Mouse (Mus musculus) lung, embryonic 15.5 days (tissue): Measurements from ENCODE around the gene Gm20441. TPM values are rescaled to one million over a fixed set of nuclear protein-coding genes. Genes with fewer than 3 reads are reported as not detected.
"Not testable (repeated sequence)": the region's sequence is repeated elsewhere in the genome, so short reads cannot be mapped to it uniquely, and the experiment has no call there.

Experiments
- ATAC-seq: fragments of 200-750 bp; cut with Nextera tagmentation; 2 replicates; pipeline ENCODE4 v1.8.0; 2017; ENCODE audit warnings: moderate number of reproducible peaks, borderline replicate concordance; ENCODE audit not compliant: low FRiP score, low TSS enrichment; ENCODE audit errors: extremely low read depth
- H3K27ac ChIP-seq: fragments of 300-500 bp; sonication (generic); 2 replicates; pipeline ENCODE4 v1.5.1; 2015; ENCODE audit warnings: moderate library complexity, mild to moderate bottlenecking, inconsistent platforms
- H3K27me3 ChIP-seq: fragments of 300-500 bp; sonication (generic); 2 replicates; pipeline ENCODE4 v1.6.1; 2015; ENCODE audit warnings: inconsistent platforms
- H3K36me3 ChIP-seq: fragments of 300-500 bp; sonication (generic); 2 replicates; pipeline ENCODE4 v1.6.1; 2015; ENCODE audit warnings: inconsistent platforms
- H3K4me1 ChIP-seq: fragments of 300-500 bp; sonication (generic); 2 replicates; pipeline ENCODE4 v1.6.1; 2015; ENCODE audit warnings: inconsistent platforms
- H3K4me2 ChIP-seq: fragments of 300-500 bp; sonication (generic); 2 replicates; pipeline ENCODE4 v1.6.1; 2015; ENCODE audit warnings: inconsistent platforms, mild to moderate bottlenecking, moderate library complexity
- H3K4me3 ChIP-seq: fragments of 300-500 bp; sonication (generic); 2 replicates; pipeline ENCODE4 v1.5.1; 2015; ENCODE audit warnings: mild to moderate bottlenecking, inconsistent platforms
- H3K9ac ChIP-seq: fragments of 300-500 bp; sonication (generic); 2 replicates; pipeline ENCODE4 v1.6.1; 2015; ENCODE audit warnings: inconsistent platforms
- H3K9me3 ChIP-seq: fragments of 300-500 bp; sonication (generic); 2 replicates; pipeline ENCODE4 v1.6.1; 2016; ENCODE audit warnings: inconsistent platforms
- WGBS: fragments of 180-500 bp; shearing (Covaris S2); methylation state at CpG from one replicate; pipeline ENCODE4 v1.1.7; 2015; 5-methylcytosine and 5-hydroxymethylcytosine counted together
- polyA plus RNA-seq: library from polyadenylated mRNA; unstranded; fragments of >200 nt; fragmentation: Nextera tagmentation; extraction: Ambion mirVana; gene quantifications from 2 replicates; pipeline ENCODE4 v1.2.1, GENCODE M21; 2015

Gene Gm20441
- polyA plus RNA-seq, 1 experiment from 2014 or later, result not detected

DNA sequence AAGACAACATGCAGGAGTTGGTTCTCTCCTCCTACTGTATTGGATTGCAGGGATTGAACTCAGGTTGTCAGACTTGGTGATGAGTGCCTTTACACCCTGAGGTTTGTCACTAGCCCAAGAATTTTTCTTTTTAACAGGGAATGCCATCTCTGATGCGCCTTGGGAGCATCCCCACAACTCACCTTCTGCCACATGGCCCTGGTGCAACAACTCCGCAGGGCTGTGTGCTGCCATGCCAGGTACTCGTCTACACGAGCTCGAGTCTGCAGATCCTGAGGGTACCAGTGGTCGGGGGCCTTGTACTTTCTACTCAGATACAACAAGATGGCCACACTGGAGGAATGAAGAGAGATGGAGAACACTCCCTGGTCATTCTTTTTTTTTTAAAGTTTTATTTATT is 4.2 kb downstream of the Gm20441 start:
- no peak for ATAC-seq
- Histone ChIP-seq H3K27me3 (peaks cover 21% of the 10 kb centered on the region; the same call in 1 of the 2 replicates), H3K27ac (no peak overlapping the region), H3K4me1 (peaks cover 20% of the 10 kb centered on the region), H3K36me3 (no peaks in the 10 kb centered on the region), H3K9ac (no peak overlapping the region), H3K4me2 (no peak overlapping the region), H3K9me3 (no peaks in the 10 kb centered on the region), H3K4me3 (no peak overlapping the region)
- 90% methylated on average over 6 of the region's 6 CpGs for WGBS

DNA sequence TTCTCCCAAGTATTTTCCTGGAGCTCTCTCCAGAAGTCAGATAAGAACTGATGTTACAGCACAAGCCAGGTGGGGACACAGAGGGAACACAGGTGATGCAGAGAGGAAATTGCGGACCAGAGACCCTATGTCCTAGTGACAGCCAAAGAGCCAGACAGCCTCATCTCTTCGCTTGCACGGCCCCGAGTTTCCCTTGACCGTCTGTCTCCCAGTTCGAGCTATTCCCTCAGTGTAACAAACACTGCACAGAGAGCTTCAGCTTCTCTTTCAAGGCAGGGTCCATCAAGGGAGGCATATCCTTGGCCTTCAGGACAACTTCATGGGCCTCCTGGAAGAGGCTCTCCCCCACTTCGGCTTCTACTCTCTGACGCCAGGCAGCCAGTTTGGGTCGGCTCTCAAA is 6.2 kb downstream of the Gm20441 start:
- H3K36me3 ChIP-seq, result no peaks in the 10 kb centered on the region

GRCm38 (mm10) chr10:75774102-75774501 is 6.7 kb downstream of the Gm20441 start:
- Histone ChIP-seq H3K4me2 (no peak overlapping the region), H3K27me3 (peaks cover 7% of the 10 kb centered on the region; the same call in 1 of the 2 replicates), H3K9ac (no peak overlapping the region), H3K27ac (no peak overlapping the region), H3K9me3 (no peaks in the 10 kb centered on the region), H3K36me3 (no peaks in the 10 kb centered on the region), H3K4me1 (peaks cover 9% of the 10 kb centered on the region; the same call in 1 of the 2 replicates), H3K4me3 (no peak overlapping the region)
- WGBS, result 85% methylated on average over 5 of the region's 5 CpGs
- no peak for ATAC-seq

More for the DNA sequence above, 6.2 kb downstream of the Gm20441 start:
- H3K27me3 ChIP-seq, result peaks cover 12% of the 10 kb centered on the region; the same call in 1 of the 2 replicates
- no peak overlapping the region for H3K9ac ChIP-seq
- no peak for ATAC-seq
- H3K4me1 ChIP-seq, result peaks cover 9% of the 10 kb centered on the region; the same call in 1 of the 2 replicates
- WGBS, result 84% methylated on average over 9 of the region's 9 CpGs
- no peaks in the 10 kb centered on the region for H3K9me3 ChIP-seq
- no peak overlapping the region for H3K4me3 ChIP-seq
- H3K27ac ChIP-seq, result no peak overlapping the region
- no peak overlapping the region for H3K4me2 ChIP-seq

DNA sequence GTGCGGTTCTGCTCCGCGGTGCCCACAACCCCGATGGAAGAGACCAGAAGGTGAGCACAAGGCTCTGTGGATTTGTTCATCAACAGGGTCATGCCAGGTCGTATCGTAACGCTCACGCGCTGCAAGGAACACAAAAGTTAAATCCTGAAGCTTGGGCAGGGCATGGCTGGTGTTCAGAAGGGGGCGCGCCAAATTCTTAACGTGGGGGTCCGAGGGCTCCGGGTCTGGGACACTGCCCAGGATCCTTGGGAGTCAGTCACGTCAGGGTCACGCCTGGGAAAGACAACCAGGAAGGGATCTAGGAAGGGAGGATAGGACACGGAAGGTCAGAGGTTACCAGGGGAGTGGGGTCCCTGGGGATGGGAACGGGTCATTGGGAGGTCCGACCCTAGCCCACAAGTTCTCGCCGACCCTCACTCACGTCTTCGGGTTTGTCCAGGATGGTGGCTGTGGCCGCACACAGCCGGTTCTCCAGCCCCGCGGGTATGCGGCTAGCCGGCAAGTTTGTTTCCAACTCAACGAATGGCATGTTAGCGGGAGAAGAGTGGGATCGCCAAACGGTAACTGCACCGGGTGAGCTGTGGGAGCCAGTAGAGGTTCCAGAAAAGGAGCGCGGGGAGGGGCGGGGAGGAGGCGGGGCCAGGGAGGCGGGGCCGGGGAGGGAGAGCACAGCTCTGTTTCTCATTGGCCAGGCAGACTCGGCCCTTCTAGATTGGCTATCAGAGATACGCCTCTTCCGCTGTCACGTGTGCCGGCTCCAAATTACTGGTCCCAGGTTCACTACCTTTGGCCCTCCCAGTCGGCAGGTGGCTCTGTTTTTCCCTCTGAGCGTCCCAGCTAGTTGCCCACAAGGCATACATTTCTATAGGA is 7.7 kb downstream of the Gm20441 start, which contains the start of gene Ddt:
Ddt (minus strand) TSS at position 620 of the 870 bp plus-strand sequence.
- H3K27ac ChIP-seq, result 0 out of 2 replicates have a peak within 1 kb of the TSS, but pooled peaks have one; percentile 9

GRCm38 (mm10) chr10:75767756-75768155 is 13.0 kb downstream of the Gm20441 start:
- not testable (repeated sequence) for H3K9me3 ChIP-seq, H3K9ac ChIP-seq, H3K36me3 ChIP-seq, H3K27ac ChIP-seq, ATAC-seq, H3K4me3 ChIP-seq, H3K4me2 ChIP-seq, H3K27me3 ChIP-seq
- H3K4me1 ChIP-seq, result peaks cover 18% of the 10 kb centered on the region
- 15% methylated on average over 5 of the region's 5 CpGs for WGBS

More for the DNA sequence above, 7.7 kb downstream of the Gm20441 start, which contains the start of gene Ddt:
- peak within 1 kb of the TSS; percentile 99 for H3K4me2 ChIP-seq
- ATAC-seq, result peak; percentile 92
- under 1% methylated on average over 46 of the region's 47 CpGs for WGBS
- peaks cover 9% of the 10 kb centered on the region; the same call in 1 of the 2 replicates for H3K4me1 ChIP-seq
- H3K4me3 ChIP-seq, result peak within 1 kb of the TSS; percentile 71
- H3K9me3 ChIP-seq, result no peaks in the 10 kb centered on the region
- peak within 1 kb of the TSS; percentile 74 for H3K9ac ChIP-seq
- no peaks in the 10 kb centered on the region for H3K36me3 ChIP-seq
- no peaks in the 10 kb centered on the region for H3K27me3 ChIP-seq

GRCm38 (mm10) chr10:75766856-75767255 is 13.9 kb downstream of the Gm20441 start:
- Histone ChIP-seq H3K9me3 (no peaks in the 10 kb centered on the region), H3K9ac (no peak overlapping the region), H3K36me3 (no peaks in the 10 kb centered on the region), H3K4me3 (no peak overlapping the region), H3K27me3 (no peaks in the 10 kb centered on the region), H3K4me2 (no peak overlapping the region), H3K4me1 (peaks cover 14% of the 10 kb centered on the region), H3K27ac (no peak overlapping the region)
- WGBS, result 82% methylated on average over 6 of the region's 6 CpGs
- ATAC-seq, result no peak

GRCm38 (mm10) chr10:75764519-75765473 is 16.0 kb downstream of the Gm20441 start:
- H3K27ac ChIP-seq, result peak overlapping the region; percentile 16
- no peaks in the 10 kb centered on the region for H3K27me3 ChIP-seq
- H3K4me3 ChIP-seq, result peak overlapping the region; percentile 69
- peak; percentile 46; the same call in 1 of the 2 replicates for ATAC-seq
- H3K9ac ChIP-seq, result peak overlapping the region; percentile 33; the same call in 1 of the 2 replicates
- H3K4me1 ChIP-seq, result peaks cover 14% of the 10 kb centered on the region
- H3K4me2 ChIP-seq, result peak overlapping the region; percentile 68
- under 1% methylated on average over 27 of the region's 27 CpGs for WGBS
- no peaks in the 10 kb centered on the region for H3K9me3 ChIP-seq
- no peaks in the 10 kb centered on the region for H3K36me3 ChIP-seq

DNA sequence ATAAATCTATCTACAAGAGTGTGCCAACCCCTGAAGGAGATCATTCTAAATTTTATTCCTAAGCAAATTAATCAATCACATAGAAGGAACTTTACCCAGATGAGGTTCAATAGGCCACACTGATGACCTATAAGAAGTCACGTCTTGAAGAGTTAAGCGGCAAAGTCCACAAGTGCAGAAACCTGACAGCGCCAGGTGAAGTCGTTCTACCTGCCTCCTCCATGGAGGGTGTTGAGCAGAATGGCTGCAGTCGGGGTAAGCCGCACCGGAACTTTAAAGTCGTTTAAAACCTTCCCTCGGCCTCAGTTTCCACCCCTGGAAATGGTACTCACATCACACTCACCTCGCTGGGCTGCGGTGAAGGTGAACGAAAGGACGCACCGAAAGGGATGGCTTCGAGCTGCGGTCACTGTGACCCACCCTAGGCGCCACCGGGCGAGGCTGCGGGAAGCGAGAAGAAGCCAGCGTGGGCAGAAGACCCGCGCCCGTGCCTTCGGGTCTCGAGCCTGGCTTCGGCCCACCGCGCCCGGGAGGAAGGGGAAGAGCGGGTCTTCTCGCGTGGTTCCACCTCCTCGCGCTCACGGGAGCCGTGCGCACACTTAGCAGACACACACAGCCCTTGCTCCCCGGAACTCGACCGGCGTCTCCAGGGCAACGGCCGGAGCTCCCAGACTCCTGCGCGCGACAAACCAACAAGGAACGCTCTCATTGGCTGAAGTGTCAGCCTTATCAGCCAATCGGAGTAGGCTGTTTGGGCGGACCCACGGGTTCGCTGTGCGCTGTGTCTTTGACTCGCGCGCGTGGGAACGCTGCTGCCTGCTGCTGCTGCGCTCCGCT is 16.9 kb downstream of the Gm20441 start, which contains the start of gene Cabin1:
Cabin1 (minus strand) TSS at position 660 of the 837 bp plus-strand sequence.
- H3K9ac ChIP-seq, result peak within 1 kb of the TSS; percentile 75
- peak within 1 kb of the TSS; percentile 69 for H3K4me3 ChIP-seq
- under 1% methylated on average over 59 of the region's 61 CpGs for WGBS
- peak within 1 kb of the TSS; percentile 68 for H3K4me2 ChIP-seq
- peaks cover 14% of the 10 kb centered on the region for H3K4me1 ChIP-seq
- peak within 1 kb of the TSS; percentile 50 for H3K27ac ChIP-seq
- no peaks in the 10 kb centered on the region for H3K36me3 ChIP-seq
- no peaks in the 10 kb centered on the region for H3K9me3 ChIP-seq
- H3K27me3 ChIP-seq, result no peaks in the 10 kb centered on the region
- peak; percentile 99 for ATAC-seq

- ATAC-seq, result no peak
- H3K9ac ChIP-seq, result no peak overlapping the region; the same call in 1 of the 2 replicates
- H3K4me1 ChIP-seq, result peaks cover 14% of the 10 kb centered on the region
- H3K27ac ChIP-seq, result no peak overlapping the region
- H3K9me3 ChIP-seq, result no peaks in the 10 kb centered on the region
- no peaks in the 10 kb centered on the region for H3K27me3 ChIP-seq
- H3K4me2 ChIP-seq, result peak overlapping the region; percentile 24; the same call in 1 of the 2 replicates
- H3K36me3 ChIP-seq, result no peaks in the 10 kb centered on the region
- no peak overlapping the region for H3K4me3 ChIP-seq
- 93% methylated on average over 3 of the region's 3 CpGs for WGBS
These were observed 18.3 kb downstream of the Gm20441 start for GRCm38 (mm10) chr10:75762413-75762812.

- ATAC-seq, result no peak
- 94% methylated on average over 3 of the region's 3 CpGs for WGBS
- H3K9ac ChIP-seq, result no peak overlapping the region
- H3K4me3 ChIP-seq, result no peak overlapping the region
- H3K4me2 ChIP-seq, result no peak overlapping the region
- no peaks in the 10 kb centered on the region for H3K9me3 ChIP-seq
- H3K36me3 ChIP-seq, result peaks cover 3% of the 10 kb centered on the region
- H3K27ac ChIP-seq, result no peak overlapping the region
- H3K27me3 ChIP-seq, result no peaks in the 10 kb centered on the region
- H3K4me1 ChIP-seq, result peaks cover 13% of the 10 kb centered on the region
These were observed 20.4 kb downstream of the Gm20441 start for GRCm38 (mm10) chr10:75760311-75760710.
